Mouse (Mus musculus) bone marrow macrophage, adult 2 months (primary cell): ENCODE measurements at regions not wholly inside any gene's neighbourhood (a gene's known extent, or its start where the extent isn't known, plus 50 kb on each side); places are given as distances from the start of the nearest gene placed in this dataset.

ENCODE experiments used
- CTCF ChIP-seq: IDR thresholded peaks from 2 replicates; pipeline ENCODE4 v1.5.1; 2012; ENCODE audit warnings: low read depth, mild to moderate bottlenecking, low read length, moderate library complexity
- POLR2A ChIP-seq: IDR thresholded peaks from 2 replicates; pipeline ENCODE4 v1.6.1; 2012; ENCODE audit warnings: mild to moderate bottlenecking, low read depth, low read length, borderline replicate concordance

- TF ChIP-seq CTCF (no peak), POLR2A (no peak)
Measured at GRCm38 (mm10) chr14:120148803-120149202, 106.6 kb upstream of the Oxgr1 start.
